Mouse (Mus musculus) testis, postnatal 10 days (tissue): ENCODE results near the gene Dync1li1.
A peak's percentile ranks its signal among the peaks of the same experiment; 100 is the strongest.

Experiments
- DNase-seq: peaks from one replicate; pipeline ENCODE4 v3.0.0; 2021; ENCODE audit warnings: low spot score

Dync1li1 gene

GRCm38 (mm10) chr9:114768066-114768465 lies 79.5 kb downstream of the Dync1li1 start:
- DNase-seq, result peak; percentile 55

- DNase-seq, result no peak
These were observed 81.6 kb downstream of the Dync1li1 start for GRCm38 (mm10) chr9:114770224-114770623.

- no peak for DNase-seq
These were observed 83.0 kb downstream of the Dync1li1 start for GRCm38 (mm10) chr9:114771565-114771964.
